Mouse (Mus musculus) heart, embryonic 13.5 days (tissue): Measurements from ENCODE around the gene Dvl2. TPM values are rescaled to one million over a fixed set of nuclear protein-coding genes. Genes with fewer than 3 reads are reported as not detected.

Experiments
- ATAC-seq: fragments of 200-750 bp; cut with Nextera tagmentation; 2 replicates; pipeline ENCODE4 v1.8.0; 2017; ENCODE audit warnings: moderate TSS enrichment; ENCODE audit not compliant: insufficient number of reproducible peaks, low FRiP score, low TSS enrichment; ENCODE audit errors: extremely low read depth
- H3K27ac ChIP-seq: fragments of 300-500 bp; sonication (generic); replicated peaks from 2 replicates; pipeline ENCODE4 v1.5.1; 2015; ENCODE audit warnings: moderate library complexity, mild to moderate bottlenecking, inconsistent platforms
- H3K27me3 ChIP-seq: fragments of 300-500 bp; sonication (generic); replicated peaks from 2 replicates; pipeline ENCODE4 v1.6.1; 2015; ENCODE audit warnings: mild to moderate bottlenecking, inconsistent platforms
- H3K36me3 ChIP-seq: fragments of 300-500 bp; sonication (generic); 2 replicates; pipeline ENCODE4 v1.6.1; 2015; ENCODE audit warnings: mild to moderate bottlenecking, inconsistent platforms
- H3K4me1 ChIP-seq: fragments of 300-500 bp; sonication (generic); 2 replicates; pipeline ENCODE4 v1.6.1; 2015; ENCODE audit warnings: inconsistent platforms
- H3K4me2 ChIP-seq: fragments of 300-500 bp; sonication (generic); 2 replicates; pipeline ENCODE4 v1.6.1; 2015; ENCODE audit warnings: inconsistent platforms, mild to moderate bottlenecking, moderate library complexity
- H3K4me3 ChIP-seq: fragments of 300-500 bp; sonication (generic); 2 replicates; pipeline ENCODE4 v1.5.1; 2015; ENCODE audit warnings: moderate library complexity, mild to moderate bottlenecking, inconsistent platforms
- H3K9ac ChIP-seq: fragments of 300-500 bp; sonication (generic); 2 replicates; pipeline ENCODE4 v1.6.1; 2015; ENCODE audit warnings: inconsistent platforms, mild to moderate bottlenecking, moderate library complexity
- H3K9me3 ChIP-seq: fragments of 300-500 bp; sonication (generic); 2 replicates; pipeline ENCODE4 v1.6.1; 2016; ENCODE audit warnings: inconsistent platforms
- WGBS: fragments of 180-500 bp; shearing (Covaris S2); methylation state at CpG from one replicate; pipeline ENCODE4 v1.1.7; 2015; ENCODE audit warnings: mixed read lengths; 5-methylcytosine and 5-hydroxymethylcytosine counted together
- polyA plus RNA-seq: library from polyadenylated mRNA; unstranded; fragments of >200 nt; fragmentation: Nextera tagmentation; extraction: Ambion mirVana; gene quantifications from 2 replicates; pipeline ENCODE4 v1.2.1, GENCODE M21; 2015

Gene Dvl2
- polyA plus RNA-seq, 1 experiment from 2014 or later, result 20.7 TPM

GRCm38 (mm10) chr11:69966006-69966859 lies 34.2 kb upstream of the Dvl2 start:
- Histone ChIP-seq H3K9me3 (no peaks in the 10 kb centered on the region), H3K27me3 (peaks cover 71% of the 10 kb centered on the region), H3K36me3 (peaks cover 33% of the 10 kb centered on the region), H3K9ac (peak overlapping the region; percentile 77), H3K4me1 (peaks cover 20% of the 10 kb centered on the region), H3K27ac (no peak overlapping the region), H3K4me2 (peak overlapping the region; percentile 82), H3K4me3 (peak overlapping the region; percentile 56)
- no peak; the same call in 1 of the 2 replicates for ATAC-seq
- 1% methylated on average over 57 of the region's 59 CpGs for WGBS

GRCm38 (mm10) chr11:69966860-69967517 lies 33.4 kb upstream of the Dvl2 start:
- Histone ChIP-seq H3K9ac (peak overlapping the region; percentile 77), H3K4me2 (peak overlapping the region; percentile 82), H3K4me3 (peak overlapping the region; percentile 56), H3K27ac (no peak overlapping the region), H3K27me3 (peaks cover 63% of the 10 kb centered on the region), H3K9me3 (no peaks in the 10 kb centered on the region), H3K36me3 (peaks cover 40% of the 10 kb centered on the region), H3K4me1 (peaks cover 20% of the 10 kb centered on the region)
- no peak for ATAC-seq
- 39% methylated on average over 17 of the region's 17 CpGs for WGBS

DNA sequence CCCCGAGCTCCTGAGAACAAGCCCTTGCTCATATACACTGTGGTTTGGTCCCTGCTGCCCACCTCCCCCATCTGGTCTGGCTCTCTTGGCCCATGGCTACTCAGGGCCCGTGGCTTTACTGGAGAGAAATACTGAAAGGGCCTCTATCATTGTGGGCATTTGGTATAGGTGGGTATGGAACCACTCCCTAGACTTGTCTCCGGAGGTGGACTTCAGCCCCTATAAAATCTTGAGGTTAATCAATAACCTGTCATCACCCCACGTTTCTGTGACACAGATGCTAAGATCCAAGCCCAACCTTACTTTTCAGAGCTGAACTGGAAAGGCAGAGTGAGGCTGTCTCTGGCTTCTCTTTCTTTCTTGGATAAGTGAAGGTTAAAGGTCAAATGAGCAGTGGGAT lies 31.6 kb upstream of the Dvl2 start:
- ATAC-seq, result no peak
- H3K4me2 ChIP-seq, result no peak overlapping the region
- peaks cover 20% of the 10 kb centered on the region for H3K4me1 ChIP-seq
- peaks cover 45% of the 10 kb centered on the region for H3K27me3 ChIP-seq
- no peak overlapping the region for H3K27ac ChIP-seq
- 78% methylated on average over 4 of the region's 4 CpGs for WGBS
- peaks cover 58% of the 10 kb centered on the region for H3K36me3 ChIP-seq
- H3K9ac ChIP-seq, result no peak overlapping the region
- no peaks in the 10 kb centered on the region for H3K9me3 ChIP-seq
- H3K4me3 ChIP-seq, result no peak overlapping the region

GRCm38 (mm10) chr11:69970222-69970621 lies 30.2 kb upstream of the Dvl2 start:
- H3K4me3 ChIP-seq, result no peak overlapping the region
- H3K36me3 ChIP-seq, result peaks cover 73% of the 10 kb centered on the region
- WGBS, result 85% methylated on average over 6 of the region's 6 CpGs
- peaks cover 31% of the 10 kb centered on the region for H3K27me3 ChIP-seq
- peaks cover 17% of the 10 kb centered on the region for H3K4me1 ChIP-seq
- ATAC-seq, result no peak
- H3K27ac ChIP-seq, result no peak overlapping the region
- H3K4me2 ChIP-seq, result no peak overlapping the region
- H3K9ac ChIP-seq, result no peak overlapping the region
- H3K9me3 ChIP-seq, result no peaks in the 10 kb centered on the region

DNA sequence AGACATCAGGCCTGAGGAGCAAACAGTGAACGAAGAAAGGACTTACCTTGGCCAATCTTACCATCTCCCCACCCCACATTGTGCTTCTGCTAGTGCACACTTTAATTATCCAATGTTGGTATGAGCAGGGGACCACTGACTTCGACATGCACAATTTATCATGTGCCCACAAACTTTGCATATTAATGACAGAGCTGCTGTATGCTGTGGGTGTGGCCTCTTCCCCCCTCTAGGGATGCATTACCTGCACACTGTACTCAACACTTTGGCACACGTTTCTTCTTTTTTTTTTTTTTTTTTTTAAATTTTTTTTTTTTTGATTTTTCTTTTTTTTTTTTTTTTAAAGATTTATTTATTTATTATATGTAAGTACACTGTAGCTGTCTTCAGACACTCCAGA lies 29.6 kb upstream of the Dvl2 start:
- 85% methylated on average over 3 of the region's 3 CpGs for WGBS
- Histone ChIP-seq H3K27ac (no peak overlapping the region), H3K4me1 (peaks cover 13% of the 10 kb centered on the region), H3K9me3 (no peaks in the 10 kb centered on the region), H3K9ac (no peak overlapping the region), H3K4me2 (no peak overlapping the region), H3K27me3 (peaks cover 25% of the 10 kb centered on the region), H3K4me3 (no peak overlapping the region), H3K36me3 (peaks cover 78% of the 10 kb centered on the region)
- ATAC-seq, result no peak

- no peak overlapping the region for H3K27ac ChIP-seq
- H3K9ac ChIP-seq, result no peak overlapping the region
- peaks cover 10% of the 10 kb centered on the region for H3K4me1 ChIP-seq
- H3K27me3 ChIP-seq, result no peaks in the 10 kb centered on the region
- H3K4me2 ChIP-seq, result no peak overlapping the region
- peaks cover 88% of the 10 kb centered on the region for H3K36me3 ChIP-seq
- WGBS, result 93% methylated on average over 2 of the region's 2 CpGs
- ATAC-seq, result no peak
- no peaks in the 10 kb centered on the region for H3K9me3 ChIP-seq
- no peak overlapping the region for H3K4me3 ChIP-seq
Observed at GRCm38 (mm10) chr11:69974907-69975306, 25.5 kb upstream of the Dvl2 start.

DNA sequence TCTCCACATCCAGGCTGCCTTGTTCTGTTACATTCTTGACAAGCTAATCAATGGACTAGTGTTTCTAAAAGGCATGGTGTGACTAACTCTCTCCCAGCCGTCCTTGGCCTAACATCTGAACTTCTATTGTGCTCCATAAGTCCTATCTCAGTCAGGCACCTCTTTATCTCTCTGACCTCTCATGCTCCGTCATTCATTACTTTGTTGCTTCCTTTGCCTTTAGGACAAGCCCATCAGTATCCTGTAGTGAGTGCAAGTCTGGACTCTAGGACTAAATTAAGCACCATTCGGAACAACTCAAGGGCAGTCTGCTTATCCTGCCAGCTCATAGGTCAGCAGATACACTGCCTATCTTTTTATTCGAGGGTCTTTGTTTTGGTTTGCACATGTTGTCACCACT lies 24.1 kb upstream of the Dvl2 start:
- Histone ChIP-seq H3K4me3 (no peak overlapping the region), H3K4me2 (no peak overlapping the region), H3K9ac (no peak overlapping the region), H3K27me3 (no peaks in the 10 kb centered on the region), H3K27ac (no peak overlapping the region), H3K4me1 (peaks cover 10% of the 10 kb centered on the region), H3K9me3 (no peaks in the 10 kb centered on the region), H3K36me3 (peaks cover 76% of the 10 kb centered on the region)
- WGBS, result 42% methylated on average over 4 of the region's 4 CpGs
- ATAC-seq, result no peak

GRCm38 (mm10) chr11:69979827-69980195 lies 20.6 kb upstream of the Dvl2 start:
- Histone ChIP-seq H3K4me3 (peak overlapping the region; percentile 100), H3K27ac (peak overlapping the region; percentile 99), H3K4me1 (peaks cover 35% of the 10 kb centered on the region), H3K4me2 (peak overlapping the region; percentile 87), H3K9me3 (no peaks in the 10 kb centered on the region), H3K27me3 (no peaks in the 10 kb centered on the region), H3K9ac (peak overlapping the region; percentile 100), H3K36me3 (peaks cover 54% of the 10 kb centered on the region)
- WGBS, result 3% methylated on average over 16 of the region's 16 CpGs
- ATAC-seq, result no peak

- H3K27ac ChIP-seq, result peak overlapping the region; percentile 99
- no peaks in the 10 kb centered on the region for H3K27me3 ChIP-seq
- H3K36me3 ChIP-seq, result peaks cover 54% of the 10 kb centered on the region
- WGBS, result under 1% methylated on average over 43 of the region's 60 CpGs
- H3K4me3 ChIP-seq, result peak overlapping the region; percentile 100
- peak overlapping the region; percentile 100 for H3K9ac ChIP-seq
- H3K9me3 ChIP-seq, result no peaks in the 10 kb centered on the region
- H3K4me2 ChIP-seq, result peak overlapping the region; percentile 87
- H3K4me1 ChIP-seq, result peaks cover 35% of the 10 kb centered on the region
- peak; percentile 90 for ATAC-seq
Observed at GRCm38 (mm10) chr11:69980196-69981140, 19.9 kb upstream of the Dvl2 start.

DNA sequence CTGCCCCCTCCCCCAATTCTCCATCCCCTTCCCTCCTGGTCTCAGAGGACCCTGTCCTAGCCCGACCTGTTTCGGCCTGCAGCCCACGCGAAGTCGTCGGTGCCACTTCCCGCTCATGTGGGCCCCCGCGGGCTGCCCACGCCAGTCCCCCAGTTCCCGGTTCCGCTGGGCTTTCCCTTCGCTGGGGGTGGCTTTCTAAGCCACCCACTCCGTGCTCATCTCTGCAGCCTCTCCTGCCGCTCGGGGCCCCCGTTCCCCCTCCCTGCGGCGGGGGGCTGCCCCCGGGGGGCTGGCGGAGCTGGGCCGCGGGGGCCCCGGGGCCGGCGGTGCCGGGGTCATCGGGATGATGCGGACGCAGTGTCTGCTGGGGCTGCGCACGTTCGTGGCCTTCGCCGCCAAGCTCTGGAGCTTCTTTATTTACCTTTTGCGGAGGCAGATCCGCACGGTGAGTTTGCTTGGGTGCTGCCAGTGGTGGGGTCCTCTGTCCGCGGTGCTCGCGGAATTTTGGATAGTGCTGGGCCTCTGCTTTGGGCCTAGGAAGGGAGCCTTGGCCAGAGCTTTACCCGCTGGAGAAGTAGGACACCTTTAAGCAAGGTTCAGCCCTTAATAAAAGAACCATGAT lies 19.1 kb upstream of the Dvl2 start, which contains the start of gene Ctdnep1:
TSS of gene Ctdnep1 (plus strand) at position 16 of the 622 bp plus-strand sequence.
- WGBS, result under 1% methylated on average over 43 of the region's 43 CpGs

More for the DNA sequence above, 19.1 kb upstream of the Dvl2 start, which contains the start of gene Ctdnep1:
- Histone ChIP-seq H3K4me2 (peak within 1 kb of the TSS; percentile 87), H3K4me3 (peak within 1 kb of the TSS; percentile 100), H3K4me1 (peaks cover 35% of the 10 kb centered on the region), H3K27me3 (no peaks in the 10 kb centered on the region), H3K9ac (peak within 1 kb of the TSS; percentile 100), H3K27ac (peak within 1 kb of the TSS; percentile 99), H3K36me3 (peaks cover 54% of the 10 kb centered on the region), H3K9me3 (no peaks in the 10 kb centered on the region)
- peak; percentile 14; the same call in 1 of the 2 replicates for ATAC-seq
